In the genomic region with DNA sequence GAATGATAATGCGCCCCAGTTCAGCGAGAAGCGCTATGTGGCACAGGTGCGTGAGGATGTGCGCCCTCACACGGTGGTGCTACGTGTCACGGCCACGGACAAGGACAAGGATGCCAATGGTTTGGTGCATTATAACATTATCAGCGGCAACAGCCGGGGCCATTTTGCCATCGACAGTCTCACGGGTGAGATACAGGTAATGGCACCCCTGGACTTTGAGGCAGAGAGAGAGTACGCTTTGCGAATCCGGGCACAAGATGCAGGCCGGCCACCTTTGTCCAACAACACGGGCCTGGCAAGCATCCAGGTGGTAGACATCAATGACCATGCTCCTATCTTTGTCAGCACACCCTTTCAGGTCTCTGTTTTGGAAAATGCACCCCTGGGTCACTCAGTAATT, we compare ENCODE assay signal across 12 mouse cellular contexts. TPM values are rescaled to one million over a fixed set of nuclear protein-coding genes. Genes with fewer than 3 reads are reported as not detected.
DNase-seq lines count a peak whose midpoint lies in the region; ATAC-seq and TF ChIP-seq lines count a peak whose summit lies in the region.
"Had no signal": no experiment of that assay in that cellular context is flagged by ENCODE, and none has a peak within 500 bp of the region (broad histone marks: within the 10 kb centered on the region; RNA-seq: fewer than 3 reads in every experiment).

No protein-coding gene starts in this region.

- H3K79me2 ChIP-seq in heart, adult 2 months (replicated peaks; ENCODE audit: control insufficient read depth, insufficient read depth, low read length): no peaks in the 10 kb centered on the region

- WGBS in heart, embryonic 15.5 days: 60% methylated on average over 18 of the region's 18 CpGs
- 58% methylated on average over 18 of the region's 18 CpGs for WGBS in heart, adult 2 months
- WGBS in hindbrain, embryonic 10.5 days: 63% methylated on average over 18 of the region's 18 CpGs
- 63% methylated on average over 18 of the region's 18 CpGs for WGBS in midbrain, embryonic 10.5 days

- intact Hi-C loops in heart, adult 2 months (cut with DNase I): loop anchor here (2.0 kb wide), 1 partner anchor 19 kb away; a partner anchor contains a TSS

- H3K9ac ChIP-seq in heart, embryonic 15.5 days: no peak overlapping the region
- no peak overlapping the region for H3K9ac ChIP-seq in heart, adult 2 months (ENCODE audit: low read depth, low read length)

- ATAC-seq in heart, embryonic 15.5 days (replicated peaks; ENCODE audit: insufficient number of reproducible peaks, insufficient read depth, low FRiP score, low read depth): no peak

- TF ChIP-seq CTCF in heart, adult 2 months (IDR thresholded peaks at IDR 0.05): no peak

- H3K9me3 ChIP-seq in heart, embryonic 15.5 days (replicated peaks): no peaks in the 10 kb centered on the region
- no peaks in the 10 kb centered on the region for H3K9me3 ChIP-seq in hindbrain, embryonic 10.5 days
- H3K9me3 ChIP-seq in midbrain, embryonic 10.5 days (replicated peaks): no peaks in the 10 kb centered on the region

- DNase-seq in heart, adult 2 months: no peak
- DNase-seq in cerebellum, postnatal 10 days: peak; percentile 47 to 58
- no peak for DNase-seq in hindbrain, embryonic 10.5 days (ENCODE audit: low spot score)
- DNase-seq in midbrain, embryonic 10.5 days (ENCODE audit: low spot score): no peak
- no peak for DNase-seq in right cerebral cortex, postnatal 10 days (ENCODE audit: low spot score in 2 of 2)
- no peak for DNase-seq in ovary, postnatal 14 days (ENCODE audit: low spot score)
- DNase-seq in spleen, adult 12 weeks (ENCODE audit: low spot score): no peak
- DNase-seq: adrenal gland, postnatal 10 days; lung, postnatal 14 days; right cerebral cortex, adult 18-20 months had no signal

- no peak overlapping the region for H3K27ac ChIP-seq in heart, embryonic 15.5 days
- H3K27ac ChIP-seq in heart, adult 2 months: no peak overlapping the region
- H3K27ac ChIP-seq in hindbrain, embryonic 10.5 days: no peak overlapping the region
- no peak overlapping the region for H3K27ac ChIP-seq in midbrain, embryonic 10.5 days (replicated peaks)

- H3K36me3 ChIP-seq in heart, embryonic 15.5 days: no peaks in the 10 kb centered on the region
- H3K36me3 ChIP-seq in heart, adult 2 months (ENCODE audit: control insufficient read depth, insufficient read depth, low read length): no peaks in the 10 kb centered on the region
- H3K36me3 ChIP-seq in hindbrain, embryonic 10.5 days: peaks cover 36% of the 10 kb centered on the region
- H3K36me3 ChIP-seq in midbrain, embryonic 10.5 days: peaks cover 31% of the 10 kb centered on the region; the same call in 1 of the 2 replicates

- TF ChIP-seq POLR2A in heart, adult 2 months (IDR thresholded peaks at IDR 0.05; ENCODE audit: insufficient read depth, low read depth, low read length): no peak

- peak overlapping the region; percentile 81 for H3K4me2 ChIP-seq in heart, embryonic 15.5 days

- no peak for TF ChIP-seq EP300 in heart, adult 2 months (IDR thresholded peaks at IDR 0.05; ENCODE audit: insufficient read depth, low read depth, low read length)

- H3K4me1 ChIP-seq in heart, embryonic 15.5 days (replicated peaks): peaks cover 37% of the 10 kb centered on the region
- peaks cover 5% of the 10 kb centered on the region for H3K4me1 ChIP-seq in heart, adult 2 months (ENCODE audit: control insufficient read depth, insufficient read depth, low read length)
- H3K4me1 ChIP-seq in hindbrain, embryonic 10.5 days (replicated peaks): peaks cover 63% of the 10 kb centered on the region
- peaks cover 64% of the 10 kb centered on the region for H3K4me1 ChIP-seq in midbrain, embryonic 10.5 days

- H3K27me3 ChIP-seq in heart, embryonic 15.5 days: peaks cover 98% of the 10 kb centered on the region
- peaks cover 26% of the 10 kb centered on the region for H3K27me3 ChIP-seq in heart, adult 2 months (ENCODE audit: control insufficient read depth, insufficient read depth, low read length)
- H3K27me3 ChIP-seq in hindbrain, embryonic 10.5 days (ENCODE audit: insufficient read depth, poor library complexity, severe bottlenecking): peaks cover 99% of the 10 kb centered on the region
- peaks cover 100% of the 10 kb centered on the region for H3K27me3 ChIP-seq in midbrain, embryonic 10.5 days (ENCODE audit: low read depth, poor library complexity, severe bottlenecking)

- peak overlapping the region; percentile 45; the same call in 1 of the 2 replicates for H3K4me3 ChIP-seq in heart, embryonic 15.5 days
- no peak overlapping the region for H3K4me3 ChIP-seq in heart, adult 2 months
- H3K4me3 ChIP-seq in hindbrain, embryonic 10.5 days: peak overlapping the region; percentile 75
- H3K4me3 ChIP-seq in midbrain, embryonic 10.5 days: peak overlapping the region; percentile 68

RNA-seq across cellular contexts. Expression of a gene that starts 1.8 kb away (rescaled TPM):
- 0.06 and 0.22 TPM in 2 replicates for polyA plus RNA-seq in heart, embryonic 15.5 days (2015; fragmentation: Nextera tagmentation; extraction: Ambion mirVana)
- under 1 TPM; 0.02 to 0.03 TPM for total RNA-seq in heart, adult 2 months (2021)
- 0.06 and 0.41 TPM in 2 replicates for polyA plus RNA-seq in heart, adult 2 months (2012; rRNA removed)
- polyA plus RNA-seq in hindbrain, embryonic 10.5 days (2016; fragmentation: Nextera tagmentation; extraction: Ambion mirVana): 4.5 and 7.2 TPM in 2 replicates
- polyA plus RNA-seq in midbrain, embryonic 10.5 days (2016; fragmentation: Nextera tagmentation; extraction: Ambion mirVana): 3.1 and 5.0 TPM in 2 replicates
- total RNA-seq: hematopoietic stem cell, adult 5-6 weeks had no signal

RNA-seq across cellular contexts. Expression of a gene that starts 19.7 kb away (rescaled TPM):
- polyA plus RNA-seq in heart, embryonic 15.5 days (2015; fragmentation: Nextera tagmentation; extraction: Ambion mirVana): 9.7 and 14.5 TPM in 2 replicates
- 1 to 10 TPM; 7.8 to 8.9 TPM for total RNA-seq in heart, adult 2 months (2021)
- 16.8 and 19.6 TPM in 2 replicates for polyA plus RNA-seq in heart, adult 2 months (2012; rRNA removed)
- 14.9 and 16.2 TPM in 2 replicates for polyA plus RNA-seq in hindbrain, embryonic 10.5 days (2016; fragmentation: Nextera tagmentation; extraction: Ambion mirVana)
- polyA plus RNA-seq in midbrain, embryonic 10.5 days (2016; fragmentation: Nextera tagmentation; extraction: Ambion mirVana): 14.5 and 17.3 TPM in 2 replicates

RNA-seq across cellular contexts. Expression of a gene that starts 25.2 kb away (rescaled TPM):
- polyA plus RNA-seq in heart, embryonic 15.5 days (2015; fragmentation: Nextera tagmentation; extraction: Ambion mirVana): 5.5 and 6.9 TPM in 2 replicates
- total RNA-seq in heart, adult 2 months (2021): 10 to 100 TPM; 20.8 to 24.3 TPM
- 34.5 and 47.8 TPM in 2 replicates for polyA plus RNA-seq in heart, adult 2 months (2012; rRNA removed)
- polyA plus RNA-seq in hindbrain, embryonic 10.5 days (2016; fragmentation: Nextera tagmentation; extraction: Ambion mirVana): 11.2 and 12.6 TPM in 2 replicates
- 9.5 and 12.5 TPM in 2 replicates for polyA plus RNA-seq in midbrain, embryonic 10.5 days (2016; fragmentation: Nextera tagmentation; extraction: Ambion mirVana)

RNA-seq across cellular contexts. Expression of a gene that starts 44.3 kb away (rescaled TPM):
- 28.8 and 36.3 TPM in 2 replicates for polyA plus RNA-seq in heart, embryonic 15.5 days (2015; fragmentation: Nextera tagmentation; extraction: Ambion mirVana)
- 10 to 100 TPM; 19.2 to 20.6 TPM for total RNA-seq in heart, adult 2 months (2021)
- 22.3 and 25.7 TPM in 2 replicates for polyA plus RNA-seq in heart, adult 2 months (2012; rRNA removed)
- polyA plus RNA-seq in hindbrain, embryonic 10.5 days (2016; fragmentation: Nextera tagmentation; extraction: Ambion mirVana): 87.2 and 117 TPM in 2 replicates
- polyA plus RNA-seq in midbrain, embryonic 10.5 days (2016; fragmentation: Nextera tagmentation; extraction: Ambion mirVana): 89.0 and 105 TPM in 2 replicates

Comparison
In these comparisons a context has a peak if more than half of its experiments do, and no peak if none do; other contexts are left out.
1. DNase-seq: peak in cerebellum, postnatal 10 days (2 of 2); none in heart, adult 2 months (0 of 2), hindbrain, embryonic 10.5 days (single experiment), midbrain, embryonic 10.5 days (single experiment), right cerebral cortex, postnatal 10 days (0 of 2), ovary, postnatal 14 days (single experiment) and spleen, adult 12 weeks (single experiment).